Mouse (Mus musculus) kidney, adult 18-20 months (tissue): ENCODE results near the gene Dusp1.

ENCODE experiments used
- DNase-seq: peaks from one replicate; pipeline ENCODE4 v3.0.0; 2021

The Dusp1 gene

DNA sequence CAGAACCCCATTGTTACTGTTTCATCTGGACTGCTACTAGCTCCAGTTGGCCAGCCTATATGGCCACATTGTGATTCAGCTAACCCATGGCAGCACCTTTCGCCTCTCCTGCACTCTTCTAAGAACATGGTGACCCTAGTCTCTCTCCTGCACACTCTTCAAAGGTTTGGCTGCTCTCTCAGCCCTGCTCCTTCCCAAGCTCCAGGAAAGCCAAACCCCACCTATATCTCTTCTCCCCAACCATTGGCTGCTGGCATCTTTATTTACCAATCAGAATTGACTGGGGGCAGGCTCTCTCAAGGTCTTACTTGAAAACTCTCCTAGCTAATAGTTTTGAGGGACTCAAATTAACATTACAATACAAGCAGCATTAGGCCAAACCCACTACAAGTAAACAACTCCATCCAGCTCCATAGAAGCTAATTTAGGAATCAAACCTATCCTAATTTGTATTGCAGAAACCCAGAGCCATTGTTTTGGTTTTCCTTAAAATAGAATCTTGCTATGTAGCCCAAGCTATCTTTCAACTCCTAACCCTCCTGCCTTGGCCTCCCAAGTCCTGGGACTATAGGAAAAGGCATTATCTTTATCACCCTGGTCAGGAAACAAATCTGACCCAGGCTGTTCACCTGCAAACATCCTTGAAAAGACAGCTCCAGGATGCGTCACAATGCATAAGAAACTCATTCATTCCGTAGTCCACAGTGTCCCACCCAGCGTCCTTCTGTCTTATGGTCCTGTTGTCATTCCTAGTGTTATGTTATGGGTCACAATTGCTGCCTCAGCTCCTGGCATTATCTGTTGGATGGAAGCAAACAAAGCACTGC lies 67.1 kb downstream of the Dusp1 start:
- no peak for DNase-seq

DNA sequence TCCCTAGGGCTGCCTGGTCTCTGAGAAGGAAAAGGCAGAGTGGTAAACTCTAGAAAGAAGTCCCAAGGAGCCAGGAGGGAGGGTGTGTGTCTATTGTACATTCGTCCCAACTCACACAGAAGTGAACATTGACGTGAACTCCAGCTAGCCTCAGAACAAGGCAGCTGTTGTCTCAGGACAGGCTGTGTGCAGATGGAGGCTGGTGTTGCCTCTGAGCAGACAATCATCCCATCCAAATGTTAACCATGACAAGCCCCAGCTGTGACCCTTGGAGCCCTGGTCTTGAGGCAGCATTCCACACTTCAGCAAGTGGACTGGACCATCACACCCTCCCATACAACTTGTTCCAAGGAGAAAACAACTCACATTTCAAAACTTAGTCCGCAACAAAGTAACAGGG lies 69.7 kb downstream of the Dusp1 start:
- no peak for DNase-seq

GRCm38 (mm10) chr17:26490910-26491309 lies 71.0 kb downstream of the Dusp1 start:
- peak; percentile 48 for DNase-seq

GRCm38 (mm10) chr17:26490072-26490471 lies 71.9 kb downstream of the Dusp1 start:
- no peak for DNase-seq

- DNase-seq, result no peak
Observed at GRCm38 (mm10) chr17:26488711-26489403, 73.1 kb downstream of the Dusp1 start.

- no peak for DNase-seq
Observed at GRCm38 (mm10) chr17:26487917-26488316, 74.0 kb downstream of the Dusp1 start.

GRCm38 (mm10) chr17:26487266-26487665 lies 74.7 kb downstream of the Dusp1 start:
- DNase-seq, result peak; percentile 42

GRCm38 (mm10) chr17:26484626-26485421 lies 77.1 kb downstream of the Dusp1 start:
- DNase-seq, result no peak

GRCm38 (mm10) chr17:26480956-26481355 lies 81.0 kb downstream of the Dusp1 start:
- DNase-seq, result no peak

GRCm38 (mm10) chr17:26479619-26480018 lies 82.3 kb downstream of the Dusp1 start:
- DNase-seq, result no peak

DNA sequence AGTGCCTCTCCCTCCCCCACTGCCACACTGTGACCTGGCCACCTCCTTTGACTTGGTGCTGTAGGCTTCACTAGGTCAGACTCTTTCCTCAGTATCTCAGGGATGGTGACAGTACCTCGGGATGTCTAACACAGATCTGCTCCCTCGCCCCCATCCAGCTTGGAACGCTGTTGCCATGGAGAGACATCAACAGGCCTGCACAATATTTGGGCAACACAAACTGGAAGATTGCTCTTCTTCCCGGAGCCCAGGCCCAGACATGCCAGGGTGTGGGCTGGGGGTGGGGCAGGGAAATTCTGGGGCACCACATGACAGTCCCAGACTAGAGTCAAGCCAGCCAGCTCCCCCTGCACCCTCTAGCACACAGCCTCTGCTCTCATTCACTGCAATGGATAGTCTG lies 83.3 kb downstream of the Dusp1 start:
- no peak for DNase-seq

DNA sequence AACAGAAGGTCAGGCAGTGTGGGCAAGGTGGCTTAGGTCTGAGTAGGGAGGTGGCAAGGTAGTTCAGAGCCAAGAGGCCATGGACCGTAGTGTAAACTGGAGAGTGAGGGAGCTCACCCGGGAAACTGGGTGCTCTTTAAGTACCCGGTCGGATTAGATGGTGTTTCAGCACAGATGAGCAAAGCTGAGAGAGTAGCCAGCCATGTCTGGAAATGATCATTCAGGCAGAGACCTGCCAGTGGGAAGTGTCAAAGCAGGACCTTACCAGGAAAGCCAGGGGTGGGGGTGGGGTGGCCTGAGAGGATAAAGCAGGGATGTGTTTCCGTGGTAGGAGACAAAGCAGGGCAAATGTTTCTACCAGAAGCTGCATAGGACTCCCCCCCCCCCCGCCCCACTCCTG lies 85.1 kb downstream of the Dusp1 start:
- DNase-seq, result no peak

DNA sequence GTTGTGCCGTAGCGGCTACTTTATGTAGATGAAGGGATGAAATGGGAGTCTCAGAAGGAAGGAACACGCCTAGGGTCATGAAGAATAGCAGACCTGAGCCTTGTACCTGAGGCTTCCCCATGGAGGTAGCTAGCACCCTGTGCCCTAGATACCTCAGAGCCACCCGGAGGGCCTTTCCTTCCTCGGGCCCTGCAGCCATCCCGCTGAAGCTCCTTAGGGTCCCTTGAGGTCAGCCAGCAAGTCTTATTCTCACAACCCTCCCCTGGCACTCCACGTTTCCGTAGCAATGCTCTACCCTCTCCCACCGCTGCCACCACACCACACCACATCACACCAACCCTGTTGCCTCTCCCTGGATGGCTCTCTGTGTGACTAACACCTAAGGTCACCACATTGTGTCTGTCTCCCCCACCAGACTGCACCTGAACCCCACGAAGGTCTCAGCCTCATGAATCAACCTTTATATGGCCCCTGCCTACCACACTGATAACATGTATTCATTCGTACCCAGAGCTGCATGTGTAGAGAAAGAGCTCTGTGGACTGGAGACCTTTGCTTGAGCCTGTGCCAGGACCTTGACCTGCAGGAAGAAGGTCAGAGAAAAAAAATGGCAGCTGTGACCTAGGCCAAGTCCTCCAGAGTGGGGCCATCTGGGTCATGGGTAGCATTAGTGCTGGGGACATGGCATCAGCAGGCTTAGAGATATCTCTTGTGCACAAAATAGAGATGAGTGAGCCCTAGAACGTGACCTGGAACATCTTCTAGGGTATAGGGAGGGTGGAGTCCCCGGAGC lies 93.6 kb downstream of the Dusp1 start:
- DNase-seq, result no peak

GRCm38 (mm10) chr17:26467619-26468018 lies 94.3 kb downstream of the Dusp1 start:
- no peak for DNase-seq

DNA sequence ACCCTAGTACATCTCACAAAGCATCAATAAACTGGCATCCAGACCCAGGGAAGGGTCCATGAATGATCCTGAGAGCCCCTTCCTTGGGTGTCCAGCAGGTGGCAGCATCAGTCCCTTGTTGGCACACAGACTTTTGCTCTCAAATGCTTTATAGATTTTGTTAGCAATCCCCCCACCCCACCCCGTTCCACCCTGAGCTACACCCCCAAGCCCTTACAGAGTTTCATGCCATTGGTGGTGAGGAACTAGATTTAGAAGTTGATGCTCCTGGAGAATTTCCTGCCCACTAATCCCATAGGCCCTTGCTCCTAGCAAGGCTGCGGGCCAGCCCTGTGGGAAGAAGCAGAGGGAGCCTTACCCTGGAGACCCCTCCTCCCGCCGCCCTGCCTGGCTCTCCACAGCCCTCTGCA lies 95.2 kb downstream of the Dusp1 start:
- peak; percentile 88 for DNase-seq

- peak; percentile 75 for DNase-seq
Observed at GRCm38 (mm10) chr17:26464972-26465371, 97.0 kb downstream of the Dusp1 start.

DNA sequence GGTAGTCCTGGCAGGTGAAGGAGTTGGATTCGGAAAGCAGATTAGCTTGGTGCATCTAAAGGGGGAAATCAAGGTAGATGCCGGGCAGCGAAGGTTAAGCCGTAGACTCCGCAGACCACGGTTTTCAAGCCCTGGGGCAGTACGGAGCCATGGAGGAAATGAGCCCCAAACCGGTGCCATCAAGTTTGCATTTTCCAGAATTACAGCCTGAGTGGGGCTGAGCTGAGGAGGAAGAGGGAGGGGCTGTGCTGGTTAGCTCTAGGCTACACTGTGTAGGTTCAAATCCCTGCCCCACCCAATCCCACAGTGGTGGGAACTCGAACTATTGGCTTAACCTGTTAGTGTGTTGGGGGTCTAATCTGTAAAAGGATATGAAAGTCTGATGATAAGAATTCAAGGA lies 97.4 kb downstream of the Dusp1 start:
- no peak for DNase-seq

- DNase-seq, result peak; percentile 32
Observed at GRCm38 (mm10) chr17:26463984-26464383, 97.9 kb downstream of the Dusp1 start.

- no peak for DNase-seq
Observed at GRCm38 (mm10) chr17:26463432-26463831, 98.5 kb downstream of the Dusp1 start.

DNA sequence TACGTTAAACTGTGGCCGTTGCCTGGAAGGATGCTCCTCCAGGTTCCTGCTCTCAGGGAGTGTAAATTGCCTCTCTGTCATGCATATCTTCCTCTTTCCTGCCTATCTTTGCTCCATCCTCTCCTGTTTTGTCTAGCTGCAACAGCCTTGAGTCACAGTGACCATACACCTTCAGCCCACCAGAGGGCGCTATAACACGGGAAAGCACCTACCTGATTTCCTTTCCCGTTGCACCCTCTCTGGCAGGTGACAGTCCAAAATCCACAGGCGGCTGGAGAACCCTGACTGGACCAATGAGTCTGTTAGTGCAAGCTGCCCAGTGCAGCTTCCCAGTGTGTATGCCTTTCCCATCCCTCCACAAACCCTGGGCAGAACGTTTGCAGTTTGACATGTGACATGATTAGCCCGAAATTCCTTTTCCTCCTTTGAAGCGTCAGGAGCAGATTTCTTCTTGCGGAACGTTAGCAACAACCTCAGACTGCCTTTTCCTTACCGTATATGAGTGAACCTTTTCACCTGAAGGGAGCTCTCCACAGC lies 99.2 kb downstream of the Dusp1 start:
- DNase-seq, result peak; percentile 85

GRCm38 (mm10) chr17:26458049-26458448 lies 103.9 kb downstream of the Dusp1 start:
- no peak for DNase-seq

DNA sequence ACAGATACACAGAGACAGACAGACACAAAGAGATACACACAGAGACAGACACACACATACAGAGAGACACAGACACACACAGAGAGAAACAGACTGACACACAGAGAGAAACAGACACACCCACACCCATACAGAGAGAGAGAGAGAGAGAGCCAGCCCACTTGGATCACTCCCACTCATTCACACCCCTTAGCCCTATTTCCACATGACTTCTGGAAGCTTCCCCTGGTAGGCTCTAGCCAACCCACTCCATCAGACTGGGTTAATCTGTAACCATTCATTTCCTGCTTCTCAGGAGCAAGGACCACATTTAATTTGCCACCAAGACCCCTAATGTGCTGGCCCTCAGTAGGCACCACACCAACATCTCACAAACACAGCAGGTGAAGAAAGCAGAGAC lies 104.4 kb downstream of the Dusp1 start:
- DNase-seq, result no peak
